Mouse (Mus musculus) lung, postnatal 0 days (tissue): ENCODE data around the gene Nop14.

Experiments used
- CTCF ChIP-seq: IDR thresholded peaks from 2 replicates; pipeline ENCODE4 v1.5.1; 2016; ENCODE audit warnings: antibody characterized with exemption, mild to moderate bottlenecking
- EP300 ChIP-seq: IDR thresholded peaks from 2 replicates; pipeline ENCODE4 v1.6.1; 2016; ENCODE audit warnings: antibody characterized with exemption, mild to moderate bottlenecking, control low read depth

GRCm38 (mm10) chr5:34708436-34708835 is 48.5 kb upstream of the Nop14 start:
- TF ChIP-seq CTCF, result no peak
- TF ChIP-seq EP300, result no peak
